Mouse (Mus musculus): Measurements from ENCODE around the gene Dpp6.

Dpp6 gene

DNA sequence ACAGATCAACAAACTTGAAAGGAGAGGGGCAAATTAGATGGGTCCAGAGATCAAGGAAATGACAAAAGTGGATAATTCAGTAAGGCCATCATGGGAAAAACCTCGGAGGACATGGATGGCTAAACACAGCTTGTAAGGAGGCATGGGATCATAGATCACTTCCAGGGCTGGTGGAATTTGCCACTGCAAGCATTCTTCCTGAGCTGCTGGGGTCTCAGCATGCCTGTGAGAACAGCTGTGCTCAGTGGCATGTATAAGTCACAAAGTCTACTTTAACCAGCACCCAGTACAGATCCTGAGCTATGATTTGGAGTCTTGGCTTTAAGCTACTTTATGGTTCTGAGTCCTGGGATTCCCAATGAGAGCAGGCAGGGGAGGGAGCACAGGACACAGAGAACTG is 246.9 kb downstream of the Dpp6 start:
- no peak for DNase-seq (ENCODE audit: low spot score)

DNA sequence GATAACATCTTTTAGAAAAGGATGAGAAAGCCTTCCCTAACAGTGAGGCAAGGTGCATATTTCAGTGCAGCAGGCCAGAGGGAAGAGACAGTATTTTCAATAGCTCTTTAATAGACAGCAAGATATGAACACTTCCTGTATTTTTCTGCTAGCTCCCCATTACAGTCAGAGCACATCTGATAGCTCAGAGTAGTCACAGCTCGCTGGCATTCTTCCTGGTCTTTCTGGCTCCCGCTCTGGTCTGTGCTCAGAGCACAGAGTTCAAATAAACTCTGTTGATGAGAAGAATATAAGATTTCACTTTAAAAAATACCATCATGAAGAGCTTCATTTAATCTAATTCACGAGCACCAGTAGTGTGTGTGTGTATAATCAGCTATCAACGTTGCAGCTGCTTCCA is 249.8 kb downstream of the Dpp6 start:
- no peak for DNase-seq (ENCODE audit: low spot score)

DNA sequence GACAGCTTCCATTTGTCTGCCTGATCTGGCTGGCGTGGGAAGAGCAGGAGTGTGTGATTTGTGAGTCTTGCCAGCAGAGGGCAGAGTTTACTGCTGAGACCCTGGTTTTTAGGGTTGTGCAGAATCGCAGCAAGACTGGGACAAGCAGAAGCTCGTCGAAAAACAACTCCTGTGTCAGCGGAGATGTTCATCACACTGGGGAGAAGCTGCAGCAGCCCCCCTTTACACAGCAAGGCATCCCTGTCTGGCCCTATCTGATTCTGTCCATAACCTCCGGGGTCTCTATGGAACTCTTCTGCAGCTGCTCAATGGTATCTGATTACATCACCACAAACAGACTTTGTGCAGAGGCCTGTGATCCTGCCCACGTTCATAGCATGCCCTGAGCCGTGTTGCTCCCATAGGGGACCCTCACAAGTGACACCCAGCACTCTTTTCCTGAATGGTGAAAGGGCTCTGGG is 258.2 kb downstream of the Dpp6 start:
- DNase-seq (ENCODE audit: low spot score), result no peak

DNA sequence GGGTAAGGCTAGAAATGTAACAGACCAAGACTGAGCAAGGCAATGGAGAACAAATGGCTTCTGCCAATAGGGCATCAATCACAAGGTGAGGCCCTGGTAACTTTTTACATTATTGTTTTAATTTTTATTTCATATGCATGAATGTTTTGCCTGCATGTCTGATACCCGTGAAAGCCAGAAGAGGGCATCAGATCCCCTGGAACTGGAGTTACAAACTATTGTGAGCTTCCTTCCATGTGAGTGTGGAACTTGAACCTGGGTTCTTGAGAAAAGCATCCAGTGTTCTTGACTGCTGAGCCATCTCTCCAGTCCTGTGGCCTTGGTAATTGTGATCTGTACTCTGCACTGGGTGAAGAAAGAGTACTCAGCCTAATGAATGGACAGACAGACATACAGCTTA is 259.0 kb downstream of the Dpp6 start:
- no peak for DNase-seq (ENCODE audit: low spot score)

DNA sequence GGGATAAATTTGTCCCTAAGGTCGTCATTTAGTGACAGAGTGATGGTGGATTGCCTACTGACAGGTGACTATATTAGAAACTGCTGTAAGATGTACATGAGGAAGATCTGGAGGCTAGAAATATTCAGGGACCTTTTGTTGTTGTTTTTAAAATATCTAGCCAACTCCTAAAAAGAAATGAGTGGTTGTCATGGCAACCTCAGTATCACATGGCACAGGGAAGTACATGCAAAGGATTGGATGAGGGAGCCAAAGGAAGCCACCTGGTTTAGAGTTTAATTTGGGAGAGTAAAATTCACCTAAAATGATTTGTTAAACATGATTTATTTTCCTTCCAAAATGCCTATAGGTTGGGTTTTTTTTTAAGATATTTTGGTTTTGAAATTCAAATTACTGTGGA is 260.8 kb downstream of the Dpp6 start:
- no peak for DNase-seq (ENCODE audit: low spot score)

DNA sequence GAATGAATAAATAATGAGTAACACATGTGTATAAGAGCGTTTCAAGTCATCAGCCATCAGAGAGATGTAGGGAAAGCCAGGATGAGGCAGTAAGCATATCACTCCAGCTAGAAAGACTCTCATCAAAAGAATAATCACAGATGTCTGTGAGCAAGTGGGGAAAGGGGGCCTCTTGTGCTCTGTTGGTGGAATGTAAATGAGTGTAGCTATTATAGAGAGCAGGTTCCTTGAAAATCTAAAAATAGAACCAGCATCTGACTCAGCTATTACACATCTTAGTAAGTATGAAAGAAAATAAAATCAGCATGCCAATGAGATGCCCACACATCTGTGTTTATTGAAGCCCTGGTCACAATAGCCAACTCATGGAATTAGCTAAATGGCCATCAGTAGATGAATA is 264.3 kb downstream of the Dpp6 start:
- no peak for DNase-seq (ENCODE audit: low spot score)

DNA sequence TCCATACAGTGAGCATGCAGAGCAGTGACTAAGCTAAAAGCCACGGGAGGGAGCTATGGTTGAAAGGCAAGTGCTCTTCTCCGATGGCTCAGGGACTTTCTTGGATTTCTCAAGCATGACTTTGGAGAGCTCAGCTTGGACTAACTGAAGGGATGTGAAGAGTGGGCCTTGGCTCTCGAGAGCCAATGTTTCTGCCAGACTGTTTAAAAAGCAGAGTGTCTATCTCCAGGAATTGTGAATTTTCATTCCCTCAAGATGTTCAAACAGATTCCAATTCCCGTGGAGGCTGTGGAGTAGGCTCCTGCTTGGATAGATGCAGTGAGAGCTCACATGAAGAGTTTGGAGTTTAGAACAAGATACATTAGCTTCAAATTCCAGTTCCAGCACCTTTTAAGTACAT is 266.8 kb downstream of the Dpp6 start:
- no peak for DNase-seq (ENCODE audit: low spot score)

DNA sequence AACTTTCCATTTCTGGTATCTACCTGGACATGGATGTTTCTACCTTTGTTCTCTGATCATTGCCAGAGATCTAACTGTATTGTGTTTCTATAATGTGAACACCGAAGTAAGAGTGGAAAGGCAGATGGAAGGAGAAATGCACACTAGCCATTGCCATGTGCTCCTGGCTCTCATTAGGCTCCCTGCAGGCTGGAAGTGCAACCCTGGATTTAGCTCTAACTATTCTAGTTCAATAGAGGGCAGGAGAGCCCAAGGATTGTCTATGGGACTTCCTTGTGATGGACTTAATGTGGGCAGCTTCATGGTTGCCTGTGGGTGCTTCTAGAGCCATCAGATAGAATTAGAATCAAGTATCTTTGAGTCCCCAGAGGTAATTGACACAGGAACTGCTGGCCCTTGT is 291.2 kb downstream of the Dpp6 start:
- no peak for DNase-seq (ENCODE audit: low spot score)

DNA sequence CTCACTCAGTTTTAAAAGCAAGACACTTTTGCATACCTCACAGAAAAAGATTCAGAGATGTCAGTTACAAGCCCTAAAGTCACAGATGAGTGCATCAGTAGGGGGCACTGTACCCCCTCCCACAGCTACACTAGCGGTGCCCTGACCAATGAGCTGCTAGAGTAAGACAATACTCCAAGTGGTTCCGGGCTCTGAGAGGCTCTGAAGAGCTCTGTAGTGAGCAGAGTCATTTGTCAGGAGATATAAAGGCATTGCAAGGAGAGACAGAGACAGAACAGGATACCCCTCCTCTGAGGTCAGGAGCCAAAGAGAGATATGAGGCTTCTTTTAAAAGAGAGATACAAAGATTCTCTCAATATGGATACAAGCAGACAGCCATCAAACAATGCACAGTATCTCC is 305.5 kb downstream of the Dpp6 start:
- no peak for DNase-seq (ENCODE audit: low spot score)

DNA sequence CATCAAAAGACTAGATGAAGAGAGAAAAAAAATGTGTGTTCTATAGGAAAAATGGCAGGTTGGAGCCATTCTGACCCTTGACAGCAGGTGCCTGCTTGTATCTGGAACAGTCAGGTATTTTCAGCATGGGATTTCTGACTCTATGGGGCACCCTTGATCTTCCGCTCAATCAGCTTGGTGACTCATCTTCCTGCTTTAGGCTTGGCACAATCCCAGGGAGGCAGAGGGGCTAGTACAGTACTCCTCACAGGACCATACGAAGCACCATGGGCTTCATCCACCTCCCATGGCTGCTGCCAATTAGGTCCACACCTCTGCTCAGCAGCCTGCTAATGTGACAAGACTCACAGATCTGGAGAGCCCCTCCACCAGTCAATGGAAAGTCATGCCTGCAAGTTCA is 305.9 kb downstream of the Dpp6 start:
- no peak for DNase-seq (ENCODE audit: low spot score)

DNA sequence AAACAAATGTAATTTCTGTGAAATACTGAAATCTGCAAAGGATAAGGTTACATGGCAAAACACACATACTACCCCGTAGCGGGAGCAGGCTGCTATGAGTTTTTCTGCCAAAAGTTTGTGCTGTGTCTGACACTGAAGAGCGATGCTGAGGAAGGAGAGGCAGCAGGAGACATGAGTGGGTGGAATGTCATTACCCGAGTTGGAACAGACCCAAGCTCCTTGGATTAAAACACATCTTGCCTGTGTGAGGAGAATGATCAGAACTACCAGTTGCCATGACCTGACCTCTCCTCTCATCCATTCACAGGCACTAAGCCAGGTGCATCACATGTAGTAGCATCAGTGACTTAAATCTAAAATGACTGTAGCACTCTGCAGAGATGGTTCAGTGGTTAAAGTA is 309.0 kb downstream of the Dpp6 start:
- no peak for DNase-seq (ENCODE audit: low spot score)

DNA sequence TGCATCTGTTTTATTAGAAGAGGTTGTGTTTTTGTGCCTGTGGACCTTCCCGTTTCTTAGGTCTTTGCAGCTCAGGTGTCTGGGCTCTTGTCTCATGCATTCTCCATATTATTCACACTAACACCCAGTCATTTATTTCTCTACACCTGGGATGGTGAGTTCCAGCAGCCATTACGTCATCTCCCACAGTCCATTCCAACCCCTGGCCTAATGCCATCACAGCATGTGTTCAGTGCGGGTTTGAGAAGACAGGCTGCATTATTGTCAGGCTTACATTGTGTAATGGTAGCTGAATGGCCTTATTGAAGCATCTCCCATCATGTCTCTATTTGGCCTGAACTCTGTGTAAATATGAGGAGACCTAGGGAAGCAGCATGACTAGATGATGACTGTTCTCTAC is 316.2 kb downstream of the Dpp6 start:
- DNase-seq (ENCODE audit: low spot score), result no peak

DNA sequence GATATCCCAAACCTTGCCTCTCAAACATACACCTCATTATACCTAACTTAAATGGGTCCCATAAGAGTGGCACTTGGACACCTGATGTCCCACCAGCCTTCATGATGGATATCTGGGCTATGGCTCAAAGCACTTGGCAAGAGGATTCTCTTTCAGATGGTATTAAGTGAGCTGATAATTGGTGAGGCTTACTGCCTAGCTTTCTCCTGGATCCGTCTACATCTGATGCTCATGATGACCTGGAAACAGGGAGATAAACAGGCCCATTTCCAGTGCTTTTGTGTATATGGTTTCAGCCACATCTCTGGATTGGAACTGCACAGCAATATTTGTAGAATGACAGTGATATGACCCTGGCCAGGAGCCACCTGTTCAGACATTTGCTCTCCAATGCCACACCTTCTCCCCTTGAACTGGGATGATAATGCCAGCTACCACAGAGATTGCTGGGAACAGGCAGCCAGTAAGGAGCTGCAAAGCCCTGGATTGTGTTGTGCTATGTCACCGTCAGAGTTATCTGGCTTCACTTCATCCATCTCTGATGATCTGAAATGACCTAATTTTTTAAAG is 317.5 kb downstream of the Dpp6 start:
- DNase-seq (ENCODE audit: low spot score), result no peak

DNA sequence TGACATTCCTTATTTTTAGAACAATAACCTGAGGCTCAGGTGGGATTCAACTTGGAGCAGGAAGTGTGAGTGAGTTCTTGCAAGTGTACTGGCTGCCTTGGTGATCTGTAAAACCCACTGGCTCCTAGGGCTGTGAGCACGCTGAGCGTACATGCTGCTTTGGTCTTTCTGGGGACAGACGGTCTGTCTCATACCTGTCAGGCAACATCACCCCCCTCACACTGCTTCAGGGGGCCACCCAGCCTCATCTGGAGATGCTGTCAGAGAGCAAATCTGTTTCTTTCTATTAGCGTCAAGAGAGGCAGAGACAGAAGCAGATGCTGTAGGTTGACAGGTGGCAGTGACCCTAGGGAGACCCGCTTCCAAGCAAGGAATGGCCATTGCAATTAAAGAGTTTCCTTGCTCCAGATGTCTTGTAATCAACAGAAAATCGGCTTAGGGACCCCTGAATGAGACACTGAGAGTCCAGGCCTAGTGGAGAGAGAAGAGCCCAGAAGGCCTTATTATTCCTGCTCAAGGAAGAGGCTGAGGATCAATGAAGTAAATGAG is 330.5 kb downstream of the Dpp6 start:
- no peak for DNase-seq (ENCODE audit: low spot score)

DNA sequence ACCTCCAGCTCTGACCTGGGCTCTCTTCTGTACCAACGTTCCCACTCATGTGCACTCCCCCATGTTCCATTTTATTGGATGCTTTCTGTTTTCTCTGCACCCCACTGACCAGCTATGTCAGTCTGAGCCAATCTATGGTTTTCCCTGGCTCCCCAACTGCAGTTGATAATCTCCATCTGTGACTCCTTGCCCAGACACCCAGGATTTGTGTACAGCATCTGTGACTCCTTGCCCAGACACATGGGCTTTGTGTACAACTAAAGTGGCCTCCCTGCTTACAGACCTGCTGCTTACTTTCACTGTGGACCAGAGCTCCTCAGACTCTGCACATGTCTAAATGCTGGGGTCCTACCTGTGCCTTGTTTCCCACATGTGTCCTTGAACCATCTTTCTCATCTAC is 334.0 kb downstream of the Dpp6 start:
- no peak for DNase-seq (ENCODE audit: low spot score)

DNA sequence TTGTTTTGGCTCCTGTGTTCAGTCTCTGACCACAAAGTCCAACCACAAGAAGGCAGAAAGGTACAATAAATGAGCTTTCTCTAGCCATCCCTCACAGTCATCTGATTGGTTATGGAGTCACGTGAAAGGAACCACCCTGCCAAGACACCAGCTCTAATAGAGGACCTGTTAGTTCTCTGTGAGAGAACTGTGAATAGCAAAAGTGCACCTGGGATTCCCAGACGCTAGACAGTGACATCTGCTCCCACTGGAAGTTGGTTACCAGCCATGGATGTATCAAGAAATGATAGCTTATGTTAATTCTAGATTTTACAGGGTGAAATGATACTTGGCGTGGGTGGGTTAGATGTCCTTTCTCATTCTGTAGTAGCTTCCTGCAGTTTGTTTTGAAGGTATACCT is 338.7 kb downstream of the Dpp6 start:
- DNase-seq (ENCODE audit: low spot score), result no peak

DNA sequence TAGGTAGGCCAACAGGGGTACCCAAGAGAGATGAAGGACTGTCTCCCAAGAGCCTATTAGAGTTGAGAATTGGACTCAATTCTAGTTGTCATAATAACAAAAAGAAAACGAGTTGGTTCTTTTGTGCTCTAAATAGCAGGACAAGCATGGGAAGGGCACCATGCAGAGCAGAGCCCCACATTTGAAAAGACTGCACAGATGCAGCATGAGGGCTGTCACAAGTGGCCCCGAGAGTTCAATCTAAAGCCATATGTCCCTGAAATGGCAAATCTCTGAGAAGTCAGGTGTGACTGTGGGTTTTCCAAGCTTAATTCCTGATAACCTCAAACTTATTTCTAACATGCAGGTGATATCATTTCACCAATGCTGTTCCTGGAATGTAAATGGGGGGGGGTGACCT is 339.4 kb downstream of the Dpp6 start:
- no peak for DNase-seq (ENCODE audit: low spot score)

DNA sequence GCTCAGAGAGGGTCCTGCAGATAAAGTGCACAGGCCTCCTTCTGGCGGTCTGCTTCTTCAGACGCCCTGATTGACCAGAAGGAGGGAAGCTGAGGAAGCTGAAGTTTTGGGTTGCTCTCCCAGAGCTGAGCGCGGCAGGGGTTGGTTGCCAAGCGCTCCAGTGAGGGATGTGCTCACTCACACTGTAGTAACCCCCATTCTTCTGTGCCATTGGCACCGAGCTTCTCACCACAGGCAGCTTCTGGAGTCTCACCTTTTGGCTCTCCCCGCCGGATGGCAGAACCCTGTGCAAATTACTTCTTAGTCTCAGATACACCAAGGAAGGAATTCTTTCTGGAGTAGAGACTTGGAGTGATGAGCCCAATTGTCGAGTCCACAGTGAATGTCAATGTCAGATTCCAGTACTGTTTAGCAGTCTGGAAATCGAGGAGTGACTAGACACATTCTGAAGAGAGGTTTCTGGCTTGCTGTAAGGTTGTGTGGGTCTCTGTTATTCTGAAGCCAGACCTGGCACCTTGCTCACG is 344.2 kb downstream of the Dpp6 start:
- DNase-seq (ENCODE audit: low spot score), result no peak

DNA sequence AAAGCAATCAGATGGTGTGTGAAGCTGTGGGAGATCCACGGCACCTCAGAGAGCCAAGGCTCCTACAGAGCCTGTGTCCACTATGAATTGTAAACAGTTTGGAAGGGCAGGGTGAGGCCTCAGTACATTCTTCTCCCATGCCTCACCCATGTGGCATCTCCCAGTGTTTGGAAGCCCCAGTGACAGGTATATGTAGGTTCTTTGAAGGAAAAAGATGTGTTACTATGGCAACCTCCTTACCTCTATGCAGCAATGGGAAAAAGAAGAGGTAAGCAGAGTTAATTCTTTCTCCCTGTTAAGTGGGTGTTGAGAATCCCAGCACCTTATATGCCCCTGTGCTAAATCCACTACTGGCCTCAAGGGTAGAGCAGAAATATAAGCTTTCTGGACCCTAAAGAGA is 351.5 kb downstream of the Dpp6 start:
- no peak for DNase-seq (ENCODE audit: low spot score)

DNA sequence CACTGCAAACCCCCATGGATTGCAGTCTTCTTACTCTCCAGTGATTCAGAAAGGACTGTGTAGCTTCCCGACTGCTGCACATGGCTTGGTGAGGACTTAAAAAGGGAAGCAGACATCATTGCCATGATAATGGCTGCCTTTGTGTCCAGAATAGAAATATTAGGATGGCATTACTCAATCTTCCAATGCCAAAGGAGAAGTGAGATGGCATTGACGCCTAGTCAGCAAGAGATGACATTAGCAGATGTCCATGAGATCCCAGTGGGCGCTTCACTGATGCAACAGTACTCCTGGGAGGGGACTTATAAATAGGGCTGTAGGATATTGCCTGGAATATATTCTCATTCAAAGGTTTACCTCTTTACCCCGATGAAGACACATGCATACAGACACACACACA is 368.0 kb downstream of the Dpp6 start:
- DNase-seq (ENCODE audit: low spot score), result no peak

DNA sequence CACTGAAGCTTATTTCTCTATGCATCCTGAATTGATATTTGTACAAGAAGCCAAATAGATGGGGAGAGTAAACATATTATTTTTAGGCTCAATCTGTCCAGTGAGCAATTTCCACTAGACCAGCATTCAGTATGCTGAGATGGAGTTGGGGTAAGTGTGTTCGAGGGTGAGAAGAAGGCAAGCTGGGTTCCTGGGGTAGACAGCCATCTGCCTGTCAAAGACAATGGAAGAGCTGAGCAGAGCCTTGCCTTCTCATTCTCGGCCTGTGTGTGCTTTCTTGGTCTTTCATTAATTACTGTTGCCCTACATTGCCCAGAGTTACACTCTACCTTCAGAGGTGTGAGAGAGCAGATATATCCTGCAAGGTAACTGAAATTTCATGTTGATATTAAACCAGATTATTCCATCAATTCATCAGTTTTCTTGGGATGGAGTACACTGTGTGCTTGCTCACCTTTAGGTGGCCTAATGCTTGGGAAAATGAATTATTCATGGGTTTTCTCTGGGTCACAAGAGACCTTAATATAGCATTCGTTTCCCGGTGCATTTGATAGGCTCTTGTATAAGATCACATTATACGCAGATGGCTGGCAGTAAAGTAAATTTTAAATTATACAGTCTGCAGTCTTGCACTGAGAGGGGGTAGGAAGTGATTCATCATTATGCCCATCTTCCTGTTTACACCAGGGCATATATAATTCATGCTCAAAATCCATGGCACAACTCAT is 374.4 kb downstream of the Dpp6 start:
- no peak for DNase-seq (ENCODE audit: low spot score)

DNA sequence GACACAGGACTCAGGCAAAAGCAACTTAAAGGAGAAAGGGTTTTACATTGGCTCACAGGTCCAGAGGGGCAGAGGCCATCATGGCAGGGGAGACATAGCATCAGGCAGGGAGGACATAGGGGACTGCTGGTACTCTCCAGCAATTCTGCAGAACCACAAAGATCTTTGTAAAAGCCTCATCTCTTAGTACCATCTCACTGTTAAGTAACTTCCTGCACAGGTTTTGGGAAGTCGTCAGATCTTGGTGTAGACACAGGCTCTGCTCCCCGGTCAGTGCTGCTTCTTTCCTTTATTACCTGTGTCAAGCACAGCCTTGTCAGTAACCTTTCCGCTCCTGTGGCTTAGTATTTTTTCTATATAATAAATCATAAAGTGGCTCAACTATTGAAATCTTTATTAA is 377.2 kb downstream of the Dpp6 start:
- DNase-seq (ENCODE audit: low spot score), result no peak

DNA sequence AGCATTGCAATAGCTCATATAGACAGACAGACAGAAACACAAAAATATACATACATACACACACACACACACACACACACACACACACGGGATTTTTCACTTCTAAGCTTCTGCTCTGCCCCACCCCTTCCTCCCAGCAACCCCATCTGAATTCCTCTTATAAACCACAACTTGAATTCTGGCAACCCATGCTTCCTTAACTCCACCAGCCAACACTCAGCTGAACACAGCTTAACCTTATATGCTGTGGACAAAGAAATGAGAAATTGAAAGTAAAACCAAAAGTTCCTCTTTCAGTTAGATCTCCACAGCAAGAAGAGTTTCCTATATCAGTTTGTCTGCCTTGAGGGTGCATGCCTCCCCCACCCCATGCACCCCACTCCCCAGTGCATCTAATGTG is 378.0 kb downstream of the Dpp6 start:
- DNase-seq (ENCODE audit: low spot score), result no peak

Data from adipocyte (in vitro differentiated cells).